Mouse (Mus musculus) kidney, adult 11 months (tissue): ENCODE measurements around the gene Srms.

ENCODE experiments used
- DNase-seq: peaks from one replicate; pipeline ENCODE4 v3.0.0; 2022

Gene Srms

GRCm38 (mm10) chr2:181213021-181213445, at the start of gene Srms:
TSS of gene Srms (minus strand) at chr2:181213185.
- peak; percentile 41 for DNase-seq

GRCm38 (mm10) chr2:181253248-181253647, 40.3 kb upstream of the Srms start:
- no peak for DNase-seq

GRCm38 (mm10) chr2:181251841-181252240, 38.9 kb upstream of the Srms start:
- DNase-seq, result no peak

GRCm38 (mm10) chr2:181249217-181249616, 36.2 kb upstream of the Srms start:
- no peak for DNase-seq

GRCm38 (mm10) chr2:181245031-181245430, 32.0 kb upstream of the Srms start:
- DNase-seq, result no peak

- peak; percentile 19 for DNase-seq
Observed at GRCm38 (mm10) chr2:181243706-181244394, 30.9 kb upstream of the Srms start.

GRCm38 (mm10) chr2:181242314-181242665, 29.3 kb upstream of the Srms start:
- DNase-seq, result no peak

GRCm38 (mm10) chr2:181241602-181242313, 28.8 kb upstream of the Srms start, which contains the start of gene Helz2:
TSS of gene Helz2 (minus strand) at chr2:181242027.
- DNase-seq, result peak; percentile 34

- DNase-seq, result no peak
Observed at GRCm38 (mm10) chr2:181240806-181241440, 27.9 kb upstream of the Srms start.

GRCm38 (mm10) chr2:181239261-181239660, 26.3 kb upstream of the Srms start:
- no peak for DNase-seq

GRCm38 (mm10) chr2:181238861-181239260, 25.9 kb upstream of the Srms start:
- DNase-seq, result no peak

GRCm38 (mm10) chr2:181238091-181238610, 25.2 kb upstream of the Srms start:
- no peak for DNase-seq

- DNase-seq, result no peak
Observed at GRCm38 (mm10) chr2:181237251-181238014, 24.4 kb upstream of the Srms start.

- no peak for DNase-seq
Observed at GRCm38 (mm10) chr2:181235681-181236566, 22.9 kb upstream of the Srms start.

GRCm38 (mm10) chr2:181234680-181235079, 21.7 kb upstream of the Srms start:
- DNase-seq, result no peak

GRCm38 (mm10) chr2:181233443-181233842, 20.5 kb upstream of the Srms start:
- no peak for DNase-seq

GRCm38 (mm10) chr2:181231171-181231570, 18.2 kb upstream of the Srms start:
- DNase-seq, result no peak

- DNase-seq, result no peak
Observed at GRCm38 (mm10) chr2:181228335-181228734, 15.3 kb upstream of the Srms start.

GRCm38 (mm10) chr2:181227122-181227521, 14.1 kb upstream of the Srms start:
- no peak for DNase-seq

GRCm38 (mm10) chr2:181224994-181225393, 12.0 kb upstream of the Srms start:
- DNase-seq, result no peak

- no peak for DNase-seq
Observed at GRCm38 (mm10) chr2:181220361-181220760, 7.4 kb upstream of the Srms start.
